Mouse (Mus musculus) stomach, postnatal 0 days (tissue): ENCODE results near the gene Necab2. TPM values are rescaled to one million over a fixed set of nuclear protein-coding genes. Genes with fewer than 3 reads are reported as not detected.

Source experiments
- ATAC-seq: fragments of 200-750 bp; cut with Nextera tagmentation; 2 replicates; pipeline ENCODE4 v1.8.0; 2017; ENCODE audit not compliant: low FRiP score, low TSS enrichment
- DNase-seq: peaks from one replicate; pipeline ENCODE4 v3.0.0-alpha.2; 2016; ENCODE audit warnings: low spot score
- H3K27ac ChIP-seq: fragments of 300-500 bp; sonication (generic); replicated peaks from 2 replicates; pipeline ENCODE4 v1.5.1; 2014; ENCODE audit warnings: mild to moderate bottlenecking, control low read depth
- H3K27me3 ChIP-seq: fragments of 300-500 bp; sonication (generic); 2 replicates; pipeline ENCODE4 v1.6.1; 2014; ENCODE audit warnings: low read length; ENCODE audit not compliant: control insufficient read depth, insufficient read depth
- H3K36me3 ChIP-seq: fragments of 300-500 bp; sonication (generic); 2 replicates; pipeline ENCODE4 v1.6.1; 2014; ENCODE audit warnings: low read length, mixed read lengths; ENCODE audit not compliant: control insufficient read depth, insufficient read depth
- H3K4me1 ChIP-seq: fragments of 300-500 bp; sonication (generic); replicated peaks from 2 replicates; pipeline ENCODE4 v1.6.1; 2014; ENCODE audit warnings: antibody characterized with exemption; ENCODE audit not compliant: control insufficient read depth, insufficient read depth
- H3K4me2 ChIP-seq: fragments of 300-500 bp; sonication (generic); replicated peaks from 2 replicates; pipeline ENCODE4 v1.6.1; 2014; ENCODE audit warnings: low read depth, mild to moderate bottlenecking, control low read depth, moderate library complexity
- H3K4me3 ChIP-seq: fragments of 300-500 bp; sonication (generic); 2 replicates; pipeline ENCODE4 v1.5.1; 2014; ENCODE audit warnings: low read depth, low read length, control low read depth
- H3K9ac ChIP-seq: fragments of 300-500 bp; sonication (generic); 2 replicates; pipeline ENCODE4 v1.6.1; 2014; ENCODE audit warnings: mild to moderate bottlenecking, low read length, control low read depth, mixed read lengths
- H3K9me3 ChIP-seq: fragments of 300-500 bp; sonication (generic); 2 replicates; pipeline ENCODE4 v1.6.1; 2016; ENCODE audit warnings: low read length; ENCODE audit not compliant: control insufficient read depth
- CTCF ChIP-seq: IDR thresholded peaks from 2 replicates; pipeline ENCODE4 v1.5.1; 2016; ENCODE audit warnings: antibody characterized with exemption, low read depth, mild to moderate bottlenecking, moderate library complexity
- EP300 ChIP-seq: optimal IDR thresholded peaks from 2 replicates; pipeline ENCODE3; 2016; ENCODE audit warnings: antibody characterized with exemption
- whole genome bisulfite sequencing: fragments of 180-500 bp; shearing (Covaris S2); extraction: QIAGEN DNeasy Blood & Tissue Kit; methylation state at CpG from one replicate; pipeline ENCODE4 v1.1.7; 2014; 5-methylcytosine and 5-hydroxymethylcytosine counted together
- polyA plus RNA-seq: library from polyadenylated mRNA; unstranded; fragments of >200 nt; fragmentation: Nextera tagmentation; extraction: Ambion mirVana; gene quantifications from 2 replicates; pipeline ENCODE4 v1.2.1, GENCODE M21; 2015

The Necab2 gene
- polyA plus RNA-seq, 1 experiment from 2014 or later: 1.6 TPM

DNA sequence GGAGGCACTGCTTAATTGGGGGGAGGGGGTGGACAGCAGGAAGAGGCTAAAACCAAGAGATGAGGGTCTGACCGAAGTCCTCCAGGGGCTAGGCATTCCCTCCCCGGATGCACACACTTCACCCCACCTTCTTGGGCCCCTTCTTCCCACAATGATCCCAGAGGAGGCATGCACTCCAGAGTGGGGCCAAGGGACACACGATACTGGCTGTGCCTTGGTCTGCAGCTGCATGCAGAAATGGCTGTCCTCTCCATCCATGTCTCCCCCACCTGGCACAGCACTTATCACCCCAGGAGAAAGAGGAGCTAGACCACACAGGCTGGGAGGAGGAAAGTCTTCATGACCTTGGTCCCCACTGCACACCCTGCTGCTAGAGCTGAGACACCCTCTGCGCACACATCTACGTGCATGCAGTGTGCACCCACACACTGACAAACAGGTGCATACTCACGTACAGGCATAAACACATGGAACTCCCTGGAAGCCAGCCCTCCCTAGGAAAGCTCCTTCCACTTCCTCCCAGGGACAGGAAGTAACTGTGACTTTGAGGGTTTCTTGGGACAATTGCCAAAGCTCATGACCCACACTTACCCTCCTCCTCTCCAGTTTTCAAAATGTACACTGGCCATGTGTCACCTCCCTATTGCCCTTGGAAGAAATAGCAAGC is 20.3 kb upstream of the Necab2 start:
- ATAC-seq (no peak; the same call in 1 of the 2 replicates), DNase-seq (no peak)
- 72% methylated on average over 6 of the region's 6 CpGs for WGBS
- Histone ChIP-seq H3K27ac (peak overlapping the region; percentile 73), H3K9me3 (no peaks in the 10 kb centered on the region), H3K4me3 (no peak overlapping the region), H3K4me1 (peaks cover 10% of the 10 kb centered on the region), H3K36me3 (no peaks in the 10 kb centered on the region), H3K4me2 (no peak overlapping the region), H3K27me3 (no peaks in the 10 kb centered on the region), H3K9ac (no peak overlapping the region)
- TF ChIP-seq EP300 (no peak), CTCF (no peak)

DNA sequence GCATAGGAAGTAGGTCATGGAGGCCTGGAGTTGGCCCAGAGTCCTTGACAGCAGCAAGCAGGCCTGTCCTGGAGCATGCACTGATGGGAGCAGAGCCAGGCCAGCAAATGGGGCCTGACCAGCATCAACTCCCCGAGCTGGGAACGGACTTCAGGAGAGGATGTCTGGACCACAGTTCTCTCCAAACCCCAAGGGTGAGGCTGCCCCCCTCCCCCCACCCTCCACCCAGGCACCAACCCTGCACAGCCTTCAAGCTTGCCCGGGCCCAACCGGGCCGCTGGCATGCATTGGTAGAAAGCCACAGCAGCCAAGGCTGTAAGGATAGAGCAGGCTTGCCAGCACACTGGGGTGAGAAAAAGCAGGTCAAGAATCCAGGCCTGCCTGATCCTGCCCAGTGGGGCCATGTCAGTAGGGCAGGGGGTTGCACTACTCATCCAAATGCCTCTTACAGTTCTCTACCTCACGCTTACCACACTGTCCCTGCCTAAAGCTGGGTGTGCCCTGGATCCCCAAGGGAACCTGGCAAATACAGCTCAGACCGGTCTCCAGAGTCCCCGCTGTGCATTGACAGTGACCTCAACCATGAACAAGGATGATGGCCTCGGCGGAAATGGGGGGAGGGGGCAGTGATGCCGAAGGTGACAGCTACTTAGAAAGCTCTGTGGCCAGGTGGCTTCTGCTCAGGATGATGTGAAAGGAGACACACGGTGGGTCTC is 18.7 kb upstream of the Necab2 start:
- peaks cover 6% of the 10 kb centered on the region; the same call in 1 of the 2 replicates for H3K4me1 ChIP-seq
- DNase-seq (no peak), ATAC-seq (no peak)
- TF ChIP-seq CTCF: no peak
- TF ChIP-seq EP300: no peak
- H3K4me2 ChIP-seq: no peak overlapping the region
- no peak overlapping the region for H3K9ac ChIP-seq
- H3K27ac ChIP-seq: peak overlapping the region; percentile 35; the same call in 1 of the 2 replicates
- WGBS: 64% methylated on average over 12 of the region's 12 CpGs
- no peaks in the 10 kb centered on the region for H3K27me3 ChIP-seq
- H3K36me3 ChIP-seq: no peaks in the 10 kb centered on the region
- no peaks in the 10 kb centered on the region for H3K9me3 ChIP-seq
- no peak overlapping the region for H3K4me3 ChIP-seq

DNA sequence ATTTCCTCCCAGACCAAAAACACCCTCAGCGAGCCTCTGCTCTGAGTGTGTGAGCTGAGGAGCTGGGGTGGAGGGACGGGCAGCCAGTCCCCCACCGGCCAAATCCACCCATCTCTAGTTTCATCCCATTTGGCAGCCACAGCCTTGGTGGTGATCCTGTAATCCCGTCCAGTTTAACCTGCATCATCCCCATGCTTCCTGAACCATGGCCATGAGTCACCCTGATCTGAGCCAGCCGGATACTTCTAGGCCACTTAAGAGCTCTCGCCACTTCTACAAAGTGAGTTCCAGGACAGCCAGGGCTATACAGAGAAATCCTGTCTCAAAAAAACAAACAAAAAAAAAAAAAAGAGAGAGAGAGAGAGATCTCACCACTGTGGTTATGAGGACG is 18.2 kb upstream of the Necab2 start:
- Histone ChIP-seq H3K27ac (no peak overlapping the region), H3K36me3 (no peaks in the 10 kb centered on the region), H3K27me3 (no peaks in the 10 kb centered on the region), H3K4me1 (peaks cover 6% of the 10 kb centered on the region; the same call in 1 of the 2 replicates), H3K4me2 (no peak overlapping the region), H3K9me3 (no peaks in the 10 kb centered on the region), H3K9ac (no peak overlapping the region), H3K4me3 (no peak overlapping the region)
- ATAC-seq (no peak), DNase-seq (no peak)
- TF ChIP-seq CTCF (no peak), EP300 (no peak)
- WGBS: 46% methylated on average over 7 of the region's 7 CpGs

DNA sequence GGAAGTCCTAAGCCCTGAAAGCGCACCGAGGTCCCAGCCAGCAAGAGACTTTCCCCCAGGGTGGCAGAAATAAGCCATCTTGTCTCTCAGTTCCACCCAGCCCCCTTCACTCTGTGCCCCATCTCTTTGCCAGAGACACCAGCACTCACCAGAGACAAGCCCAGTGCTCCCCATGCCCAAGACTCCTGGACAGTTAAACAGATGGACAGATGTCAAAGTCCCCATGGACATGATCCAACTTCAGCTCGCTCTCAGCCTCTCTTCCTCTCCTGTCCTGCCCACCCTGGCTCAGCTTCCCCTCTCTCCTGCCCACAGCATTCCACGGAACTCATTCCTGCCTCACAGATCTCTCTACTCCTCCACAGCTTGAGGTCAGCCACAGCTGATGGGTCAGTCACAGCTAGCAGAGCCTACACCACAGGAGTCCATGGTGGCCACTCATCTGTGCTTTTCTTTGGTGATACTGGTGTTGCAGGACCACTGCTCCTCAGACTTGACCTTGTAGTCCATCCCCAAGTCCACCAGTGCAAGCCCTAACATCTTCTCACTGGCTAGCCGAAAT is 17.7 kb upstream of the Necab2 start:
- Histone ChIP-seq H3K36me3 (no peaks in the 10 kb centered on the region), H3K9ac (no peak overlapping the region), H3K27me3 (no peaks in the 10 kb centered on the region), H3K4me2 (no peak overlapping the region), H3K4me3 (no peak overlapping the region), H3K27ac (no peak overlapping the region), H3K9me3 (no peaks in the 10 kb centered on the region), H3K4me1 (peaks cover 6% of the 10 kb centered on the region; the same call in 1 of the 2 replicates)
- no peak for TF ChIP-seq CTCF
- TF ChIP-seq EP300: no peak
- DNase-seq (no peak), ATAC-seq (no peak)
- WGBS: 55% methylated on average over 5 of the region's 5 CpGs

DNA sequence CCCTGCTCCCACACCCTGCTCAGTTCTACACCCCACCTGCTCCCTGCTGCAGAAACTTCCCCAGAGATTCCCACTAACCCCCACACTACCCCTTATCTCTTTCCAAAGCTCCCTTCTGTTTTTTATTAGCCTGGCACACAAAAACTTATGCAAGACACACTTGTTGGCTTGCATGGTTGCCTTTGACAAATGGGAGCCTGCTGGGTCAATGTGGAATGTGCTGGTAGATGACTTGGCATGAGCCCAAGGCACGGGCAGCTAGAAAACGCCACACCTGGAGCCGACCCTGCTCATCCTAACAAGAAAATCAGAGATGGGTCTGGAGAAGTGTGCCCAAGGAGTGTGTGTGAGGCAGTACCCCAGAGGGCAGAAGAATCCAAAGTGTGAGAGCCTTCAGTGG is 17.0 kb upstream of the Necab2 start:
- Histone ChIP-seq H3K4me1 (peaks cover 6% of the 10 kb centered on the region; the same call in 1 of the 2 replicates), H3K27me3 (no peaks in the 10 kb centered on the region), H3K4me3 (no peak overlapping the region), H3K36me3 (no peaks in the 10 kb centered on the region), H3K4me2 (no peak overlapping the region), H3K27ac (no peak overlapping the region), H3K9me3 (no peaks in the 10 kb centered on the region), H3K9ac (no peak overlapping the region)
- 55% methylated on average over 3 of the region's 3 CpGs for WGBS
- ATAC-seq (no peak), DNase-seq (no peak)
- TF ChIP-seq CTCF (no peak), EP300 (no peak)

DNA sequence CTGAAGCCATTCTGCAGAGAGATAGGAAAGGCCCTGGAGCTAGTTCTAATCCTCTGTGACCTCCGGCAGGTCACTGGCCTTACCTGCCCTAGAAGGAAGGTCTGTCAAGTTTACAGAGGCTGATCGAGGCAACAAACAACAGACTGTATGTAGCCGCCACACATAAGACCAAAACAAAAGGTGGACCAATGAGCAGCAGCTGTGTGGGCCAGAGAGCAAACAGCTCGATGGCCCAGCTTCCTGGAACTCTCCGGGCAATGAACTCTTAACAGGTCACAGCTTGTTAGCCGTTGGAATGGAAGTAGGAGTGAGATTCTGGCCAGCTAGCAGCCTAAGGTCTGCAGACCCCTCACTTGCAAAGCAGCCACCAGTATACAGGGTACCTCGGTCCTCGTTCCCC is 16.3 kb upstream of the Necab2 start:
- H3K27ac ChIP-seq: no peak overlapping the region
- no peaks in the 10 kb centered on the region for H3K27me3 ChIP-seq
- ATAC-seq (no peak), DNase-seq (no peak)
- 64% methylated on average over 8 of the region's 8 CpGs for WGBS
- no peak overlapping the region for H3K9ac ChIP-seq
- no peak overlapping the region for H3K4me2 ChIP-seq
- TF ChIP-seq CTCF (no peak), EP300 (no peak)
- no peaks in the 10 kb centered on the region for H3K36me3 ChIP-seq
- H3K9me3 ChIP-seq: no peaks in the 10 kb centered on the region
- H3K4me3 ChIP-seq: no peak overlapping the region
- H3K4me1 ChIP-seq: peaks cover 6% of the 10 kb centered on the region; the same call in 1 of the 2 replicates
